Mouse (Mus musculus) ovary, postnatal 36 days (tissue): ENCODE measurements around the gene Eapp.

ENCODE experiments used
- DNase-seq: peaks from one replicate; pipeline ENCODE4 v3.0.0; 2022; ENCODE audit warnings: low spot score, mixed read lengths

Gene Eapp

DNA sequence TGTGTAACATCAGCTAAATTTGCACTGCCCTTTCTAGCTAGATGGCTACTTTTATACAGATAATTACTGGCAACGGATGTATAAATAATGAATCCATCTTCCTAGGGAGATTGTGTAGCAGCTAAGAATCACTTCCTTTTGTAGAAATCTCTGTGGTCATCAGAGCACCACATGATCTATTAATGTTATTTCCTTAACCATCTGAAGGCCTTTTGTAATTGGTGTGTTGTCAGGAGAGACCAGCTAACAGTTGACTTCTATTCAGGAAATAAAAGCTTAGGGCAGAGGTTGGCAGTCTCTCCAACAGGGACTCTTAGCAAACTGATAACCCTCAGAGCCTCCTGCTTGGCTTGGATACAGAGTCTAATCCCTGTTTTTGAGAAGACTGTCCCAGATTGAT is 58.7 kb downstream of the Eapp start:
- DNase-seq, result no peak

- DNase-seq, result no peak
These were observed 63.6 kb downstream of the Eapp start for GRCm38 (mm10) chr12:54632141-54632540.

DNA sequence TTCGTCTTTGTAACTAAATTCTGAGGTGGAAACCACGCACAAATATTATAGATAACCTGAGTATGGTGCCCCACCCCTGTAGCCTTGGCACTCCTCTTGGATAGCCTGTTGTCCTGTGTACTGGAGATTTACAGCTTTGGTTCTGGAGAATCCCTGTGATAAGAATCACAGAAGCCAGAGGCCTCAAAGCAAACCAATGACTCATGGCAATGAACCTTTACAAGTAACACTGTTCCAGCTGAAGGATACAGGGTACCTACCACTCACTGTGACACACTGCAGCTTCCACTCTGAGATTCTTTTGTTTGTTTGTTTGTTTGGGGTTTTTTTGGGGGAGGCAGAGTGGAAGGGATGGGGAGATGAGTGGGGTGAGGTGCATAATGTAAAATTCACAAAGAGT is 73.8 kb downstream of the Eapp start:
- DNase-seq, result no peak
